Mouse (Mus musculus): ENCODE data around the gene Aif1. TPM values are rescaled to one million over a fixed set of nuclear protein-coding genes. Genes with fewer than 3 reads are reported as not detected.

Aif1 gene
- polyA plus RNA-seq, 1 experiment = 10.2 TPM

- no peaks in the 10 kb centered on the region for H3K27me3 ChIP-seq (ENCODE audit: control insufficient read depth, insufficient read depth, low read length)
- peaks cover 3% of the 10 kb centered on the region; the same call in 1 of the 2 replicates for H3K36me3 ChIP-seq (ENCODE audit: control insufficient read depth, insufficient read depth, low read length)
- peak overlapping the region; percentile 25; the same call in 1 of the 2 replicates for H3K4me3 ChIP-seq (ENCODE audit: extremely low read depth, insufficient read depth, insufficient read length)
- TF ChIP-seq CTCF (IDR thresholded peaks at IDR 0.05; ENCODE audit: extremely low read depth, insufficient read depth, insufficient read length, insufficient replicate concordance) (no peak), POLR2A (IDR thresholded peaks at IDR 0.05; ENCODE audit: low read depth, low read length) (no peak)
- 88% methylated on average over 4 of the region's 4 CpGs for WGBS
- peaks cover 24% of the 10 kb centered on the region for H3K4me1 ChIP-seq (ENCODE audit: control insufficient read depth, insufficient read depth, insufficient read length)
- no peak for DNase-seq (ENCODE audit: low read depth in 1 of 2, low spot score in 2 of 2)
- peak overlapping the region; percentile 69; the same call in 1 of the 2 replicates for H3K27ac ChIP-seq (ENCODE audit: insufficient read depth, low read length)
These were observed 26.6 kb upstream of the Aif1 start for GRCm38 (mm10) chr17:35202442-35202841.

GRCm38 (mm10) chr17:35201787-35202186 is 25.9 kb upstream of the Aif1 start, which contains the start of gene Tnf:
Gene Tnf, minus strand, starts transcription at chr17:35202007.
- Histone ChIP-seq H3K27ac (ENCODE audit: insufficient read depth, low read length) (peak within 1 kb of the TSS; percentile 69), H3K4me3 (ENCODE audit: extremely low read depth, insufficient read depth, insufficient read length) (peak within 1 kb of the TSS; percentile 63), H3K27me3 (ENCODE audit: control insufficient read depth, insufficient read depth, low read length) (no peaks in the 10 kb centered on the region), H3K4me1 (ENCODE audit: control insufficient read depth, insufficient read depth, insufficient read length) (peaks cover 24% of the 10 kb centered on the region), H3K36me3 (ENCODE audit: control insufficient read depth, insufficient read depth, low read length) (peaks cover 3% of the 10 kb centered on the region; the same call in 1 of the 2 replicates)
- DNase-seq (ENCODE audit: low read depth in 1 of 2, low spot score in 2 of 2) = peak in 1 of 2 experiments; percentile 73
- 4% methylated on average over 13 of the region's 13 CpGs for WGBS
- no peak for TF ChIP-seq CTCF (IDR thresholded peaks at IDR 0.05; ENCODE audit: extremely low read depth, insufficient read depth, insufficient read length, insufficient replicate concordance)
- TF ChIP-seq POLR2A (IDR thresholded peaks at IDR 0.05; ENCODE audit: low read depth, low read length) = peak; percentile 93

- H3K36me3 ChIP-seq (ENCODE audit: control insufficient read depth, insufficient read depth, low read length) = peaks cover 5% of the 10 kb centered on the region
- peak in 1 of 2 experiments; percentile 50 for DNase-seq (ENCODE audit: low read depth in 1 of 2, low spot score in 2 of 2)
- no peak for TF ChIP-seq POLR2A (IDR thresholded peaks at IDR 0.05; ENCODE audit: low read depth, low read length)
- TF ChIP-seq CTCF (IDR thresholded peaks at IDR 0.05; ENCODE audit: extremely low read depth, insufficient read depth, insufficient read length, insufficient replicate concordance) = no peak
- peak overlapping the region; percentile 63 for H3K4me3 ChIP-seq (ENCODE audit: extremely low read depth, insufficient read depth, insufficient read length)
- WGBS = 6% methylated on average over 11 of the region's 11 CpGs
- H3K27ac ChIP-seq (ENCODE audit: insufficient read depth, low read length) = peak overlapping the region; percentile 69
- H3K27me3 ChIP-seq (ENCODE audit: control insufficient read depth, insufficient read depth, low read length) = no peaks in the 10 kb centered on the region
- peaks cover 26% of the 10 kb centered on the region for H3K4me1 ChIP-seq (ENCODE audit: control insufficient read depth, insufficient read depth, insufficient read length)
These were observed 25.3 kb upstream of the Aif1 start for GRCm38 (mm10) chr17:35201128-35201527.

GRCm38 (mm10) chr17:35200398-35200797 is 24.5 kb upstream of the Aif1 start:
- 8% methylated on average over 11 of the region's 11 CpGs for WGBS
- Histone ChIP-seq H3K4me3 (ENCODE audit: extremely low read depth, insufficient read depth, insufficient read length) (peak overlapping the region; percentile 63), H3K36me3 (ENCODE audit: control insufficient read depth, insufficient read depth, low read length) (peaks cover 11% of the 10 kb centered on the region), H3K27ac (ENCODE audit: insufficient read depth, low read length) (peak overlapping the region; percentile 69), H3K27me3 (ENCODE audit: control insufficient read depth, insufficient read depth, low read length) (no peaks in the 10 kb centered on the region), H3K4me1 (ENCODE audit: control insufficient read depth, insufficient read depth, insufficient read length) (peaks cover 26% of the 10 kb centered on the region)
- TF ChIP-seq CTCF (IDR thresholded peaks at IDR 0.05; ENCODE audit: extremely low read depth, insufficient read depth, insufficient read length, insufficient replicate concordance) = no peak
- no peak for TF ChIP-seq POLR2A (IDR thresholded peaks at IDR 0.05; ENCODE audit: low read depth, low read length)
- DNase-seq (ENCODE audit: low read depth in 1 of 2, low spot score in 2 of 2) = peak; percentile 68 to 75

GRCm38 (mm10) chr17:35198946-35199345 is 23.1 kb upstream of the Aif1 start:
- 86% methylated on average over 8 of the region's 8 CpGs for WGBS
- Histone ChIP-seq H3K27ac (ENCODE audit: insufficient read depth, low read length) (no peak overlapping the region), H3K36me3 (ENCODE audit: control insufficient read depth, insufficient read depth, low read length) (peaks cover 15% of the 10 kb centered on the region), H3K27me3 (ENCODE audit: control insufficient read depth, insufficient read depth, low read length) (no peaks in the 10 kb centered on the region), H3K4me1 (ENCODE audit: control insufficient read depth, insufficient read depth, insufficient read length) (peaks cover 22% of the 10 kb centered on the region), H3K4me3 (ENCODE audit: extremely low read depth, insufficient read depth, insufficient read length) (no peak overlapping the region)
- no peak for DNase-seq (ENCODE audit: low read depth in 1 of 2, low spot score in 2 of 2)
- TF ChIP-seq POLR2A (IDR thresholded peaks at IDR 0.05; ENCODE audit: low read depth, low read length) = no peak
- TF ChIP-seq CTCF (IDR thresholded peaks at IDR 0.05; ENCODE audit: extremely low read depth, insufficient read depth, insufficient read length, insufficient replicate concordance) = no peak

GRCm38 (mm10) chr17:35198029-35198428 is 22.2 kb upstream of the Aif1 start:
- WGBS = 76% methylated on average over 7 of the region's 7 CpGs
- H3K36me3 ChIP-seq (ENCODE audit: control insufficient read depth, insufficient read depth, low read length) = peaks cover 15% of the 10 kb centered on the region
- TF ChIP-seq POLR2A (IDR thresholded peaks at IDR 0.05; ENCODE audit: low read depth, low read length) = no peak
- no peak for TF ChIP-seq CTCF (IDR thresholded peaks at IDR 0.05; ENCODE audit: extremely low read depth, insufficient read depth, insufficient read length, insufficient replicate concordance)

GRCm38 (mm10) chr17:35197126-35197525 is 21.3 kb upstream of the Aif1 start:
- WGBS = 13% methylated on average over 6 of the region's 6 CpGs
- Histone ChIP-seq H3K36me3 (ENCODE audit: control insufficient read depth, insufficient read depth, low read length) (peaks cover 15% of the 10 kb centered on the region), H3K4me1 (ENCODE audit: control insufficient read depth, insufficient read depth, insufficient read length) (peaks cover 22% of the 10 kb centered on the region; the same call in 1 of the 2 replicates), H3K4me3 (ENCODE audit: extremely low read depth, insufficient read depth, insufficient read length) (peak overlapping the region; percentile 37; the same call in 1 of the 2 replicates), H3K27ac (ENCODE audit: insufficient read depth, low read length) (peak overlapping the region; percentile 29; the same call in 1 of the 2 replicates), H3K27me3 (ENCODE audit: control insufficient read depth, insufficient read depth, low read length) (no peaks in the 10 kb centered on the region)
- DNase-seq (ENCODE audit: low read depth in 1 of 2, low spot score in 2 of 2) = no peak
- TF ChIP-seq CTCF (IDR thresholded peaks at IDR 0.05; ENCODE audit: extremely low read depth, insufficient read depth, insufficient read length, insufficient replicate concordance) (no peak), POLR2A (IDR thresholded peaks at IDR 0.05; ENCODE audit: low read depth, low read length) (no peak)

More at GRCm38 (mm10) chr17:35198029-35198428, 22.2 kb upstream of the Aif1 start:
- Histone ChIP-seq H3K4me3 (ENCODE audit: extremely low read depth, insufficient read depth, insufficient read length) (no peak overlapping the region), H3K27ac (ENCODE audit: insufficient read depth, low read length) (no peak overlapping the region), H3K27me3 (ENCODE audit: control insufficient read depth, insufficient read depth, low read length) (no peaks in the 10 kb centered on the region), H3K4me1 (ENCODE audit: control insufficient read depth, insufficient read depth, insufficient read length) (peaks cover 26% of the 10 kb centered on the region)
- DNase-seq (ENCODE audit: low read depth in 1 of 2, low spot score in 2 of 2) = no peak
